Mouse (Mus musculus) MEL (cell line): ENCODE results near the gene Slc35f6. TPM values are rescaled to one million over a fixed set of nuclear protein-coding genes. Genes with fewer than 3 reads are reported as not detected.

Experiments used
- DNase-seq: peaks from one replicate; pipeline ENCODE4 v3.0.0; 2011; ENCODE audit warnings: low read depth, low spot score
- H3K27ac ChIP-seq: 2 replicates; pipeline ENCODE4 v1.5.1; 2012; ENCODE audit warnings: low read depth, mild to moderate bottlenecking, control low read depth, low read length, moderate library complexity; ENCODE audit not compliant: control insufficient read depth
- H3K27me3 ChIP-seq, 2 experiments: fragments of 150-350 bp in 1 of 2; sonication (generic) in 1 of 2; 2 replicates each; pipeline ENCODE4 v1.6.1; 2012; ENCODE audit warnings: low read length in 2 of 2, mild to moderate bottlenecking in 2 of 2, improper control_type of control experiment in 1 of 2, moderate library complexity in 1 of 2; ENCODE audit not compliant: insufficient read depth in 2 of 2, control insufficient read depth in 1 of 2
- H3K36me3 ChIP-seq, 2 experiments: 2 replicates each; pipeline ENCODE4 v1.6.1; 2012 to 2014; ENCODE audit warnings: low read length in 2 of 2, improper control_type of control experiment in 1 of 2, inconsistent platforms in 1 of 2, mild to moderate bottlenecking in 1 of 2; ENCODE audit not compliant: insufficient read depth in 2 of 2, control insufficient read depth in 1 of 2
- H3K4me1 ChIP-seq, 2 experiments: fragments of 150-350 bp in 1 of 2; sonication (generic) in 1 of 2; 2 replicates each; pipeline ENCODE4 v1.6.1; 2012; ENCODE audit warnings: low read length in 2 of 2, improper control_type of control experiment in 1 of 2, mild to moderate bottlenecking in 1 of 2; ENCODE audit not compliant: insufficient read depth in 2 of 2, control insufficient read depth in 1 of 2
- H3K4me3 ChIP-seq, 2 experiments: fragments of 150-350 bp in 1 of 2; sonication (generic) in 1 of 2; 2 replicates each; pipeline ENCODE4 v1.5.1; 2012; ENCODE audit warnings: low read depth in 2 of 2, low read length in 2 of 2, mild to moderate bottlenecking in 2 of 2, moderate library complexity in 2 of 2, control low read depth in 1 of 2, improper control_type of control experiment in 1 of 2; ENCODE audit not compliant: control insufficient read depth in 1 of 2, insufficient read depth in 1 of 2
- H3K79me2 ChIP-seq: 2 replicates; pipeline ENCODE4 v1.6.1; 2012; ENCODE audit warnings: mild to moderate bottlenecking, low read length, moderate library complexity; ENCODE audit not compliant: control insufficient read depth, poor library complexity, insufficient read depth
- H3K9ac ChIP-seq: 2 replicates; pipeline ENCODE4 v1.6.1; 2012; ENCODE audit warnings: low read depth, mild to moderate bottlenecking, control low read depth, low read length, moderate library complexity; ENCODE audit not compliant: control insufficient read depth, poor library complexity, severe bottlenecking
- H3K9me3 ChIP-seq: fragments of 150-350 bp; sonication (generic); replicated peaks from 2 replicates; pipeline ENCODE4 v1.6.1; 2012; ENCODE audit warnings: mild to moderate bottlenecking, low read length, improper control_type of control experiment, moderate library complexity; ENCODE audit not compliant: insufficient read depth
- BHLHE40 ChIP-seq: IDR thresholded peaks from 2 replicates; pipeline ENCODE4 v1.6.1; 2012; ENCODE audit warnings: low read depth, mild to moderate bottlenecking, inconsistent platforms, low read length, improper control_type of control experiment, borderline replicate concordance
- CTCF ChIP-seq, 3 experiments: IDR thresholded peaks in 2 of 3; conservative IDR thresholded peaks in 1 of 3; 2 replicates each; pipeline ENCODE4 v1.5.1; 2011 to 2012; ENCODE audit warnings: low read length in 3 of 3, low read depth in 2 of 3, mild to moderate bottlenecking in 2 of 3, improper control_type of control experiment in 1 of 3, inconsistent platforms in 1 of 3, mixed read lengths in 1 of 3, moderate library complexity in 1 of 3; ENCODE audit not compliant: control insufficient read depth in 1 of 3, insufficient read depth in 1 of 3, poor library complexity in 1 of 3, severe bottlenecking in 1 of 3
- E2F4 ChIP-seq: IDR thresholded peaks from 2 replicates; pipeline ENCODE4 v1.6.1; 2011; ENCODE audit warnings: low read depth, low read length, improper control_type of control experiment, borderline replicate concordance
- ELF1 ChIP-seq: IDR thresholded peaks from 2 replicates; pipeline ENCODE4 v1.6.1; 2014; ENCODE audit warnings: low read depth, mild to moderate bottlenecking, inconsistent platforms, low read length, improper control_type of control experiment, moderate library complexity
- EP300 ChIP-seq, 2 experiments: IDR thresholded peaks; 2 replicates each; pipeline ENCODE4 v1.6.1; 2011; ENCODE audit warnings: improper control_type of control experiment in 2 of 2, low read length in 2 of 2, low read depth in 1 of 2, mild to moderate bottlenecking in 1 of 2
- KAT2A ChIP-seq: conservative IDR thresholded peaks from 2 replicates; pipeline ENCODE4 v1.6.1; 2012; ENCODE audit warnings: low read depth, low read length, improper control_type of control experiment, inconsistent platforms
- MAFK ChIP-seq: IDR thresholded peaks from 2 replicates; pipeline ENCODE4 v1.6.1; 2011; ENCODE audit warnings: low read depth, mild to moderate bottlenecking, low read length, improper control_type of control experiment, borderline replicate concordance
- MEF2A ChIP-seq: IDR thresholded peaks from 2 replicates; pipeline ENCODE4 v1.6.1; 2014; ENCODE audit warnings: low read depth, mild to moderate bottlenecking, inconsistent platforms, low read length, improper control_type of control experiment; ENCODE audit not compliant: poor library complexity, insufficient replicate concordance, severe bottlenecking; ENCODE audit errors: extremely low read depth
- MXI1 ChIP-seq: IDR thresholded peaks from 2 replicates; pipeline ENCODE4 v1.6.1; 2011; ENCODE audit warnings: mild to moderate bottlenecking, low read depth, low read length, improper control_type of control experiment
- NELFE ChIP-seq: IDR thresholded peaks from 2 replicates; pipeline ENCODE4 v1.6.1; 2011; ENCODE audit warnings: low read depth, low read length, improper control_type of control experiment
- POLR2A ChIP-seq, 2 experiments: IDR thresholded peaks; 2 replicates each; pipeline ENCODE4 v1.6.1; 2011 to 2012; ENCODE audit warnings: low read length in 2 of 2, mild to moderate bottlenecking in 2 of 2, control low read depth in 1 of 2, improper control_type of control experiment in 1 of 2, low read depth in 1 of 2, moderate library complexity in 1 of 2; ENCODE audit not compliant: control insufficient read depth in 1 of 2, insufficient read depth in 1 of 2, poor library complexity in 1 of 2
- POLR2AphosphoS5 ChIP-seq: IDR thresholded peaks from 2 replicates; pipeline ENCODE4 v1.6.1; 2012; ENCODE audit warnings: low read depth, borderline replicate concordance, mild to moderate bottlenecking, inconsistent platforms, low read length, moderate library complexity, mixed read lengths
- RAD21 ChIP-seq: IDR thresholded peaks from 2 replicates; pipeline ENCODE4 v1.6.1; 2011; ENCODE audit warnings: mild to moderate bottlenecking, low read depth, low read length, improper control_type of control experiment
- SIN3A ChIP-seq: IDR thresholded peaks from 2 replicates; pipeline ENCODE4 v1.6.1; 2012; ENCODE audit warnings: low read length, improper control_type of control experiment, inconsistent platforms
- SMC3 ChIP-seq: IDR thresholded peaks from 2 replicates; pipeline ENCODE4 v1.6.1; 2011; ENCODE audit warnings: low read depth, low read length, improper control_type of control experiment
- TBP ChIP-seq: IDR thresholded peaks from 2 replicates; pipeline ENCODE4 v1.8.0; 2011; ENCODE audit warnings: low read depth, low read length, improper control_type of control experiment
- TCF12 ChIP-seq: IDR thresholded peaks from 2 replicates; pipeline ENCODE4 v1.6.1; 2014; ENCODE audit warnings: low read depth, mild to moderate bottlenecking, inconsistent platforms, low read length, improper control_type of control experiment, moderate library complexity
- USF1 ChIP-seq: IDR thresholded peaks from 2 replicates; pipeline ENCODE4 v1.6.1; 2014; ENCODE audit warnings: low read depth, mild to moderate bottlenecking, inconsistent platforms, low read length, improper control_type of control experiment, moderate library complexity
- ZC3H11A ChIP-seq: IDR thresholded peaks from 2 replicates; pipeline ENCODE4 v1.6.1; 2012; ENCODE audit warnings: low read depth, mild to moderate bottlenecking, inconsistent platforms, low read length, improper control_type of control experiment
- ZKSCAN1 ChIP-seq: IDR thresholded peaks from 2 replicates; pipeline ENCODE4 v1.6.1; 2012; ENCODE audit warnings: low read depth, mild to moderate bottlenecking, inconsistent platforms, low read length, improper control_type of control experiment, moderate library complexity
- ZMIZ1 ChIP-seq: IDR thresholded peaks from 2 replicates; pipeline ENCODE4 v1.6.1; 2012; ENCODE audit warnings: low read depth, mild to moderate bottlenecking, inconsistent platforms, low read length, improper control_type of control experiment, moderate library complexity
- polyA plus RNA-seq, 2 experiments: library from polyadenylated mRNA; stranded (reverse) in 1 of 2; unstranded in 1 of 2; fragments of >175 nt in 1 of 2; fragments of >200 nt in 1 of 2; gene quantifications; 2 replicates each; pipeline versions ENCODE4 v1.2.1 to v1.2.4; 2012; ENCODE audit warnings: low replicate concordance in 2 of 2, low read depth in 1 of 2; ENCODE audit not compliant: insufficient read length in 2 of 2, insufficient read depth in 1 of 2, missing spikeins in 1 of 2
- total RNA-seq: library from RNA; depleted of rRNA; stranded (reverse); fragments of 300-350 nt; gene quantifications from 2 replicates; pipeline ENCODE4 v1.2.3, GENCODE M21; 2012

Gene Slc35f6
- total and polyA plus RNA-seq, 3 experiments, result 18.0 to 32.4 TPM; not detected in 1

DNA sequence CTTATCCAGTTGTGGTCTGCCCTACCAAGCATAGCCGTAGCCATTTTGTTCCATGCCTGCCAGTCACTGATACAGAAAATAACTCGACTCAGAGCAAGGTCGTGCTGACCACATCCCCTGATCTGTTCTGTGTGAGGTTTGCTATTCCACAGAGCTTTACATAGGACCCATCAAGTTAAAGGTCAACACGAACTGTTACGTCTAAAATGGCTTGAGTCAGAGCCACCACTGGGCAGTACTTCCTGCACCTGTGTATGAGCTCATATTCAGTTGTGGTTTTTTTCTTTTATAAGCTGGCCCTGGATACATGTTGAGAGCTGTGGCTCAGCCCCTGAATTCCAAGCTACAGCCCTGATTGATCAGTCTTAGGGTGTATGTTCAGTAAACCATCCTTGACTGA is 31.9 kb downstream of the Slc35f6 start:
- no peak for TF ChIP-seq TBP
- TF ChIP-seq EP300 (IDR thresholded peaks at IDR 0.05; ENCODE audit: low read depth in 1 of 2, low read length in 2 of 2), result no peak
- TF ChIP-seq BHLHE40, result no peak
- TF ChIP-seq RAD21, result no peak
- TF ChIP-seq CTCF (IDR thresholded peaks at IDR 0.05 in 2 of 3, conservative IDR thresholded peaks at IDR 0.05 in 1 of 3; ENCODE audit: control insufficient read depth in 1 of 3, insufficient read depth in 1 of 3, low read depth in 2 of 3, low read length in 3 of 3, poor library complexity in 1 of 3, severe bottlenecking in 1 of 3), result no peak
- TF ChIP-seq MAFK, result no peak
- H3K4me1 ChIP-seq, result no peaks in the 10 kb centered on the region
- H3K9ac ChIP-seq, result no peak overlapping the region
- no peak overlapping the region for H3K27ac ChIP-seq
- H3K79me2 ChIP-seq, result no peaks in the 10 kb centered on the region
- H3K9me3 ChIP-seq, result no peaks in the 10 kb centered on the region
- no peak for DNase-seq
- no peak overlapping the region for H3K4me3 ChIP-seq
- peaks cover 0 to 7% of the 10 kb centered on the region in 2 experiments; a peak in 2 of 4 replicates for H3K36me3 ChIP-seq
- no peaks in the 10 kb centered on the region for H3K27me3 ChIP-seq

DNA sequence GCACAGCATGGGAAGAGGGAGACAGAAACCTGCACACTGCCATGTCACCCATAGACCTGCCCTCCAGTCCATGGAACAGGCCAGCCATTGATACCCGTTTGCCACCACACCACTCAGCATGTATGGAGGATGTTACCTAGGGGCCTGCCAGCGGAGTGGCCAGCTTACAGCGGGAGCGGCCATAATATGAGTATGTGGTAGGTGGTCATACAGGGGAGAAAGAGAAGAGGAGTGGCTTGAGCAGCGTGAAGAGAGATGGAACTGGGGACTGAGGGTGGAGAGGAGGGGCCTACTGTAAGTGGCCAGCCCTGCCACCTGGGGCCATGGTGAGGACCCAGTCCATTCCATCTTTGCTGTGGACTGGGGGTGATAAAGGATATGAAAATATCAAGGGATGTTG is 34.2 kb downstream of the Slc35f6 start:
- no peak for TF ChIP-seq SIN3A
- TF ChIP-seq MEF2A, result no peak
- no peak for TF ChIP-seq POLR2AphosphoS5
- no peak for TF ChIP-seq ZC3H11A
- TF ChIP-seq SMC3, result no peak
- TF ChIP-seq TCF12, result no peak
- no peak for TF ChIP-seq ZKSCAN1
- no peak for TF ChIP-seq E2F4
- no peak for TF ChIP-seq MAFK
- TF ChIP-seq POLR2A (IDR thresholded peaks at IDR 0.05; ENCODE audit: control insufficient read depth in 1 of 2, insufficient read depth in 1 of 2, low read depth in 1 of 2, low read length in 2 of 2, poor library complexity in 1 of 2), result no peak
- no peak for TF ChIP-seq ZMIZ1
- TF ChIP-seq MXI1, result no peak
- no peak for TF ChIP-seq KAT2A
- TF ChIP-seq USF1, result no peak
- TF ChIP-seq ELF1, result no peak
- TF ChIP-seq NELFE, result no peak
- Histone ChIP-seq H3K9me3 (no peaks in the 10 kb centered on the region), H3K9ac (no peak overlapping the region), H3K36me3 (no peaks in the 10 kb centered on the region), H3K79me2 (no peaks in the 10 kb centered on the region), H3K4me3 (no peak overlapping the region), H3K4me1 (no peaks in the 10 kb centered on the region), H3K27me3 (no peaks in the 10 kb centered on the region), H3K27ac (no peak overlapping the region)
- DNase-seq, result no peak
